Comparison of ENCODE assay signal across 8 mouse cellular contexts in genomic region chr15:86213753-86214548, GRCm38 (mm10). TPM values are rescaled to one million over a fixed set of nuclear protein-coding genes. Genes with fewer than 3 reads are reported as not detected.
DNase-seq lines count a peak whose midpoint lies in the region; ATAC-seq lines count a peak whose summit lies in the region.

Tbc1d22a (plus strand) TSS chr15:86214459.

- DNase-seq in ZHBTc4 (ENCODE audit: low read depth, low spot score) = peak; percentile 96
- peak; percentile 76 to 85 for DNase-seq in gastrocnemius, adult 8-10 months (ENCODE audit: low spot score in 2 of 2)
- DNase-seq in hindlimb bud, embryonic 11.5 days (ENCODE audit: extremely low spot score, low read depth, low spot score) = peak; percentile 91
- peak; percentile 88 to 89 for DNase-seq in left cerebral cortex, adult 8-10 months (ENCODE audit: low spot score in 2 of 2)
- peak; percentile 95 to 96 for DNase-seq in right cerebral cortex, postnatal 10 days (ENCODE audit: low spot score in 2 of 2)
- peak; percentile 91 for DNase-seq in urinary bladder, postnatal 25 days (ENCODE audit: low spot score)

- H3K9me3 ChIP-seq in megakaryocyte, embryonic 14.5 days = no peaks in the 10 kb centered on the region

- H3K27me3 ChIP-seq in megakaryocyte, embryonic 14.5 days (replicated peaks) = no peaks in the 10 kb centered on the region

- peak within 1 kb of the TSS; percentile 99 for H3K4me3 ChIP-seq in megakaryocyte, embryonic 14.5 days (replicated peaks)

- ATAC-seq in common myeloid progenitor, adult 5-6 weeks (replicated peaks; ENCODE audit: low read depth, poor library complexity, severe bottlenecking) = peak; percentile 92

- H3K4me1 ChIP-seq in megakaryocyte, embryonic 14.5 days = peaks cover 77% of the 10 kb centered on the region

- H3K36me3 ChIP-seq in megakaryocyte, embryonic 14.5 days (replicated peaks; ENCODE audit: low read length) = peaks cover 45% of the 10 kb centered on the region

RNA-seq across cellular contexts. Expression of gene Tbc1d22a, which starts in this region (rescaled TPM):
- 15.7 and 21.4 TPM in 2 replicates for total RNA-seq in common myeloid progenitor, adult 5-6 weeks (2017)
- total RNA-seq in gastrocnemius, adult 8-10 months (2022) = 10 to 100 TPM; 14.7 to 15.7 (median 15.3) TPM
- total RNA-seq in left cerebral cortex, adult 8-10 months (2022) = 10 to 100 TPM; 32.9 to 34.3 (median 33.8) TPM
- polyA plus RNA-seq in megakaryocyte, embryonic 14.5 days (2012; ENCODE audit: insufficient read depth, low replicate concordance) = 14.3 and 16.7 TPM in 2 replicates

Comparison
In these comparisons a context has a peak if more than half of its experiments do, and no peak if none do; other contexts are left out.
1. Peak in every context shown above with its lines: DNase-seq, ATAC-seq and H3K4me3 ChIP-seq.